Mouse (Mus musculus) thymus, postnatal 14 days (tissue): Measurements from ENCODE around the gene Gm20838.
"Not testable (repeated sequence)": the region's sequence is repeated elsewhere in the genome, so short reads cannot be mapped to it uniquely, and the experiment has no call there.

Experiments
- DNase-seq: peaks from one replicate; pipeline ENCODE4 v3.0.0; 2021

The Gm20838 gene

DNA sequence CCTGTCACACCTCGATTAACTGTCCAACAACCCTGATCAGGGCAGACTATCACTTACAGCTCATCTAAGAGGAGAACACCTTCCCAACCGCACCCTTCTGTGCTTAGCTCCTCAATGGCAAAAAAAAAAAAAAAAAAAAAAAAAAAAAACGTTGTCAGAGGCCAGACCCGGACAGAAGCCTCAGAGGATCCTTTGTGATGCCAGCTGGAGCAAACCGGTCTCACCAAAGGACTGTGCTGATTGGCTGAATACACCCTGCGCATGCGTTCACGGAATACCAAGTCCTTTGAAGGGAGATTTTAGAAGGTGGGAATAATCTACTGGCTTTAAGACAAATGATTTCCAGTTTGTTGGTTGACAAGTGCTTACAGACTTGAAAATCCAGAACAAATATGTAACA is at the start of gene Gm20838:
Gene Gm20838, minus strand, starts transcription at position 101 of the 400 bp plus-strand sequence.
- DNase-seq: not testable (repeated sequence)
